Mouse (Mus musculus) forebrain, postnatal 0 days (tissue): ENCODE measurements at regions not wholly inside any gene's neighbourhood (a gene's known extent, or its start where the extent isn't known, plus 50 kb on each side); places are given as distances from the start of the nearest gene placed in this dataset.

Experiments used
- ATAC-seq: fragments of 200-750 bp; cut with Nextera tagmentation; 2 replicates; pipeline ENCODE4 v1.8.0; 2017; ENCODE audit warnings: mild to moderate bottlenecking, moderate library complexity
- DNase-seq: peaks from one replicate; pipeline ENCODE4 v3.0.0-alpha.2; 2015
- H3K27ac ChIP-seq: fragments of 300-500 bp; sonication (generic); 2 replicates; pipeline ENCODE4 v1.5.1; 2014; ENCODE audit warnings: low read depth, mild to moderate bottlenecking, antibody characterized with exemption, low read length, moderate library complexity, mixed read lengths
- H3K27me3 ChIP-seq: fragments of 300-500 bp; sonication (generic); 2 replicates; pipeline ENCODE4 v1.6.1; 2014; ENCODE audit warnings: mild to moderate bottlenecking, low read length, mixed read lengths; ENCODE audit not compliant: insufficient read depth
- H3K36me3 ChIP-seq: fragments of 300-500 bp; sonication (generic); 2 replicates; pipeline ENCODE4 v1.6.1; 2014; ENCODE audit warnings: mild to moderate bottlenecking, moderate library complexity; ENCODE audit not compliant: insufficient read depth
- H3K4me1 ChIP-seq: fragments of 300-500 bp; sonication (generic); 2 replicates; pipeline ENCODE4 v1.6.1; 2014; ENCODE audit warnings: antibody characterized with exemption; ENCODE audit not compliant: insufficient read depth
- H3K4me2 ChIP-seq: fragments of 300-500 bp; sonication (generic); 2 replicates; pipeline ENCODE4 v1.6.1; 2014; ENCODE audit warnings: low read depth, mild to moderate bottlenecking, moderate library complexity
- H3K4me3 ChIP-seq: fragments of 300-500 bp; sonication (generic); 2 replicates; pipeline ENCODE4 v1.5.1; 2014; ENCODE audit warnings: low read depth, low read length, mixed read lengths
- H3K9ac ChIP-seq: fragments of 300-500 bp; sonication (generic); 2 replicates; pipeline ENCODE4 v1.6.1; 2014; ENCODE audit warnings: mild to moderate bottlenecking
- H3K9me3 ChIP-seq: fragments of 300-500 bp; sonication (generic); 2 replicates; pipeline ENCODE4 v1.6.1; 2016; ENCODE audit warnings: low read length
- CTCF ChIP-seq: sonication (generic); IDR thresholded peaks from 2 replicates; pipeline ENCODE4 v1.5.1; 2016; ENCODE audit warnings: antibody characterized with exemption, control low read depth, low read depth
- WGBS: fragments of 180-500 bp; shearing (Covaris S2); extraction: QIAGEN DNeasy Blood & Tissue Kit; methylation state at CpG from one replicate; pipeline ENCODE4 v1.1.7; 2014; 5-methylcytosine and 5-hydroxymethylcytosine counted together

DNA sequence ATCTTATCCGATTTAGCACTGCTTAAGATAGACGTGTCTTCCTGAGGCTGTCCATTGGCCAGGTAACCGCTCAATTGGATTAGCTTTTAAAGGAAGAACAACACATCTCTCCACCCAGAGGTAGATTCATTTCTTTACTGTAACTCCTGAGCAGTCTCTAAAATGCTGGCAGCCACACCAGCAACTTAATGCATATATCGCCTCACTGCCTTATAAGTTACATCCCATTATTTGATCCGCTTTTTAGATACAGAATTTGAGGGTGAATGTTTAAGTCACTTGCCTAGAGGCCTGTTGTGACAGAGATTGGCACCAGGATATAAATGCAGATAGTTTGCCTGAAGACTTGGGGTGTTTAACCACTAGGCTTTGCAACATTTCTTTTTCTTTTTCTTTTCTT is 77.7 kb upstream of the Cav2 start:
- H3K36me3 ChIP-seq = no peaks in the 10 kb centered on the region
- no peak for TF ChIP-seq CTCF
- WGBS = 96% methylated on average over 5 of the region's 5 CpGs
- H3K4me3 ChIP-seq = no peak overlapping the region
- no peaks in the 10 kb centered on the region for H3K27me3 ChIP-seq
- H3K4me2 ChIP-seq = no peak overlapping the region
- DNase-seq (no peak), ATAC-seq (no peak)
- H3K9me3 ChIP-seq = no peaks in the 10 kb centered on the region
- H3K27ac ChIP-seq = no peak overlapping the region
- no peak overlapping the region for H3K9ac ChIP-seq
- H3K4me1 ChIP-seq = no peaks in the 10 kb centered on the region

DNA sequence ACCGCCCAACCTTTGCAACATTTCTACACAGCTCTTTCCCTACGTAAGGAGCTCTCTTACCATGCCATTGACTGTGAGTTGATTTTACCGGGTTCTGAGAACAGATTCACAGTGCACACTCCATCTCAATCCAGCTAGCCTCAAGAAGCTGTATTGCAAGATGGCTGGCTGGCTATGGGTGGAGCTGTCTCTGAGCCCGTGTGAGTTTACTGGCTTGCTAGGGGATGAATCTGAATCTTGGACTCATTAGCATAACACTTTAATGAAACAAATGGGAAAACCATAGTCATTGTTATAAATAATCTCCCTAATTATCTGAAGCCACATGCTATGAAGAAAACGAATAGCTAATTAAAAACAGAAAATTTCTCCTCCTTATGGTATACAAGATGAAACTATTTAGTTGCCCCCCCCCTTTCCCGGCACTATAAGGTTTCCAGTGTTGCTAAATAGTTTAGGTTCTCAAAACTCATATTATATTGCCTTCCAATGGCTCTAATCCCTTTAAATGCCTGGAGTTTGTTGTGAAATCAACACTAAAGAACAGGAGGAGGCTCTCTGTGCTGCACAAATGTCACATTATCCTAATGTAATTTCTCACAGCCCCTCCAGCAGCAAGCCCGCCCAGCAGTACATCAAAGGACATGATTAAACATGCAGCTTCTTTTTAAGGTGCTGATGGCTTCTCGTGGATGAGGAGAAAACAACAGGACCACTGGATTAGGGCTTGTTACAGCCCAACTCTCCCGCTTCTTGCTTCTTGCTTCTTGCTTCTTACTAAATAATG is 76.9 kb upstream of the Cav2 start:
- no peaks in the 10 kb centered on the region for H3K36me3 ChIP-seq
- TF ChIP-seq CTCF = no peak

DNA sequence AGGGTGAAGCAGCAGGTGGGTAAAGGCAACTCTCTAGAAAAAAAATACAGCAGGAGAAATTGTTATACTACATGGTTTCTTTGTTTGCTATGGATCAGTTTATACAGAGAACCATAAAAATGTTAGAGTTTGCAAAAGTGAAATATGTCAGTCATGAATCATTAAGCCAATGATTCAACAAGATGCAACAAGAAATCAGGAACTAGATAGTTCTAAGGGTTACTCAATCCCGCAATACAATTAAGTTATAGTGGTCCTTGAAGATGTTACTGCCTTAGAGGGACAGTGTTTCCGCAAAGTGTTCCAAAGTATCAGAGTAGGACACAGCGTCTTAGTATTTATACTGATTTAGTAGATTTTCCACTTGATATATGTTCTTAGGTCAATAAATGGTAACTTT is 74.1 kb upstream of the Cav2 start:
- Histone ChIP-seq H3K27ac (no peak overlapping the region), H3K27me3 (no peaks in the 10 kb centered on the region), H3K9ac (no peak overlapping the region), H3K4me3 (no peak overlapping the region), H3K4me2 (no peak overlapping the region), H3K9me3 (no peaks in the 10 kb centered on the region), H3K36me3 (no peaks in the 10 kb centered on the region), H3K4me1 (no peaks in the 10 kb centered on the region)
- ATAC-seq = no peak
- no peak for DNase-seq
- TF ChIP-seq CTCF = no peak
- WGBS = over 99% methylated on average over 3 of the region's 3 CpGs

More for the DNA sequence above, 76.9 kb upstream of the Cav2 start:
- ATAC-seq (peak; percentile 14; the same call in 1 of the 2 replicates), DNase-seq (no peak)
- Histone ChIP-seq H3K4me2 (no peak overlapping the region), H3K27me3 (no peaks in the 10 kb centered on the region), H3K4me1 (no peaks in the 10 kb centered on the region), H3K9me3 (no peaks in the 10 kb centered on the region), H3K9ac (no peak overlapping the region), H3K27ac (no peak overlapping the region), H3K4me3 (no peak overlapping the region)
- WGBS = 43% methylated on average over 9 of the region's 9 CpGs

DNA sequence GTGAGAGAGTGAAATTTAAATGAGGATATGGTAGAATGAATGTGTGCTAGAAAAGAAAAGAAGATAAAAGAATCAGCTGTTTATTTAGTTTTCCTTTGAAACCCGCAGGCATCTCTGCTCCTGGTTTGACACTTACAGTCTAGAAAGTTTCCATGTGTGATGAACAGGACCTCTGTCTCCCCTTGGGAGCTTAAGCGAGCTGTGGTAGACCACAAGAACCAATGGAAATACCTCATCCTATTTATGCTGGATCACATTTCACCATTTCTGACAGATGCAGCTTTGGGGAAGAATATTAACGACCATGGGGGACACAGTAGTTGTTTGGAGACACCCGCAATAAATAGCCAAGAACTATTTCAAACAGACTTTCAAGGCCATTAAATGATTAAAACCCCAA is 71.2 kb upstream of the Cav2 start:
- Histone ChIP-seq H3K9ac (no peak overlapping the region), H3K4me3 (no peak overlapping the region), H3K4me2 (no peak overlapping the region), H3K27ac (no peak overlapping the region), H3K4me1 (no peaks in the 10 kb centered on the region), H3K27me3 (no peaks in the 10 kb centered on the region), H3K9me3 (no peaks in the 10 kb centered on the region), H3K36me3 (no peaks in the 10 kb centered on the region)
- ATAC-seq (no peak), DNase-seq (no peak)
- TF ChIP-seq CTCF = no peak
- 71% methylated on average over 4 of the region's 4 CpGs for WGBS

DNA sequence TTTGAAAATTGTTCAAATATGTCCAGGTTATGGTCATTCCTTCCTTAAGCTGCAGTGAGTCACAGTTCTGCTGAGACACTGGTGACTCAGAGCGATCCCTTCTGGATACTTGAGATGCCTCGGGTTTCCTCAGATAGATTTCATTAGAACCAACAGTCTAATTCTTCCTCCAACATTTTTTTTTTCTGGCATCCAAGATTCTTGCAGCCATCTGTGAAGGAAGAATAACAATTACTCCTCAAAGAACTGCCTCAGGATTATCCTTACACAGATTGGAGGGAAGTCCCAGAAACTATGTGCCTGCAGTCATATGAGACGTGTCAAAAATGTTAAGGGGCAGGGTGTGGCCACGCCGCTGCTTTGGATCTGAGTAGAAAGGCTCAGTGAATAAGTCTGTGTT is 69.6 kb upstream of the Cav2 start:
- no peak overlapping the region for H3K9ac ChIP-seq
- no peak overlapping the region for H3K4me2 ChIP-seq
- no peaks in the 10 kb centered on the region for H3K27me3 ChIP-seq
- no peak overlapping the region for H3K27ac ChIP-seq
- ATAC-seq = peak; percentile 78
- H3K9me3 ChIP-seq = no peaks in the 10 kb centered on the region
- TF ChIP-seq CTCF = no peak
- 43% methylated on average over 5 of the region's 5 CpGs for WGBS
- DNase-seq = peak; percentile 61
- no peaks in the 10 kb centered on the region for H3K36me3 ChIP-seq
- H3K4me3 ChIP-seq = no peak overlapping the region
- no peaks in the 10 kb centered on the region for H3K4me1 ChIP-seq

DNA sequence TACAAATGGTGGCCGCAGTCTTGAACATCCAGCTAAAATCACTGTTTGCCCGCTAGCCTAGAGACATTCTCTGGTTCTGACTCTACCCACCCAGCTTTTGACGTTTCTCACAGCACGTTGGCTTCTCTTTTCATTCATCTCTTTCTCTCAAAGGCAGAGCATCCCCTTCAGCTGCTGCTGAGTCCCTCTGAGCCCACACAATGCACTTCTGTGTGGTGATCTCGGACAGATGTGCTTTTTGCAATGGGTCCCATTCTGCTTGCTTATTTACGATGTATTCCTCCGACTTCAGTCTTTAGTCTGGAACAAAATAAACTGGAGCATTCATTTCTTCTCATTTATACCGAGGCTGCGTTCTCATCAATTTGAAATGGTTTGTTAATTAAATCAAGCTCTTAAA is 66.2 kb upstream of the Cav2 start:
- H3K36me3 ChIP-seq = no peaks in the 10 kb centered on the region
- 42% methylated on average over 9 of the region's 9 CpGs for WGBS
- H3K27ac ChIP-seq = no peak overlapping the region

DNA sequence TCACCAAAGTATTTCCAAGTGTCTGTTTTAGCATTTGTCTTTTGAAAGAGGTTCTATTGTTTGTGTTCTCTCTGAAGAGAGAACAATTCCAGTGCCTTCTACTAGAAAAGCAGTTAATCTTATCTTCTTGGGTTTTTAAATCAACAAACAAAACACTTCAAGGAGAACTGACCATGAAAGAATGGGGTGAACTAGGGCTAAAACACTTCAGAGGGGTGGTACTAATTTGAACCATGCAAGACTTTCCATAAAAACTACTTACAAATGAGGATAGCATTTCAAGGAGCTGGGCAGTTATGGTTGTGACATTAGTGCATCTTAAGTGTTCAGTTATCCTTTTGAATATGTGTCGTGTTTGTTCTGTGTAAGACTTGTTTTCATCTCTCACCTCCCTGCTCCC is 64.5 kb upstream of the Cav2 start:
- H3K9me3 ChIP-seq = no peaks in the 10 kb centered on the region
- no peaks in the 10 kb centered on the region for H3K4me1 ChIP-seq
- H3K36me3 ChIP-seq = no peaks in the 10 kb centered on the region
- H3K4me2 ChIP-seq = no peak overlapping the region
- ATAC-seq (no peak), DNase-seq (no peak)
- no peak overlapping the region for H3K9ac ChIP-seq
- no peak overlapping the region for H3K4me3 ChIP-seq
- 78% methylated on average over 1 of the region's 1 CpGs for WGBS
- no peaks in the 10 kb centered on the region for H3K27me3 ChIP-seq
- TF ChIP-seq CTCF = no peak
- no peak overlapping the region for H3K27ac ChIP-seq

More for the DNA sequence above, 66.2 kb upstream of the Cav2 start:
- no peaks in the 10 kb centered on the region for H3K4me1 ChIP-seq
- no peak overlapping the region for H3K4me3 ChIP-seq
- no peaks in the 10 kb centered on the region for H3K27me3 ChIP-seq
- no peak for ATAC-seq
- no peak for TF ChIP-seq CTCF
- no peak overlapping the region for H3K4me2 ChIP-seq
- H3K9me3 ChIP-seq = no peaks in the 10 kb centered on the region
- H3K9ac ChIP-seq = no peak overlapping the region
- DNase-seq = no peak

DNA sequence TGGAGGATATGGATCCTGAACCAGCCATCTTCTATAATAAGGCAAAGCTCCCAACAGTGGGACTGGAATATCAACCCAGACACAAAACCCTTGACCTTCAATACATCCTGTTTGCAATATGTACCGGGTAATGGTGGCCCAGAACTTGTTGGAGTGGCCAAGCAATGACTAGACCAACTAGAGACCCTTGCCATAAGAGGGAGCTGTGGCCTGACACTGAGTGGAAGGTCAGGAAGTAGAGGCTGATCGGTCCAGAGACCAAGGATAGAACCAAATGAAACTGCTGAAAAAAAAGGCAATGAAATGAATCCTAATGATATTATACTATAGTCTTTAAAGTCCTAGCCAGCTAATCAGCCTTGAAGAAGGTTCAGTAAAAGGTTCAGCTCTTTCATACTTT is 57.2 kb upstream of the Cav2 start:
- 85% methylated on average over 2 of the region's 2 CpGs for WGBS
- DNase-seq = no peak
- no peaks in the 10 kb centered on the region for H3K36me3 ChIP-seq
- no peaks in the 10 kb centered on the region for H3K9me3 ChIP-seq
- no peak overlapping the region for H3K27ac ChIP-seq
- no peak for ATAC-seq
- no peak overlapping the region for H3K9ac ChIP-seq
- H3K4me3 ChIP-seq = no peak overlapping the region
- no peak for TF ChIP-seq CTCF
- H3K4me1 ChIP-seq = no peaks in the 10 kb centered on the region
- H3K27me3 ChIP-seq = no peaks in the 10 kb centered on the region
- H3K4me2 ChIP-seq = no peak overlapping the region
